Mouse (Mus musculus) neural tube, embryonic 13.5 days (tissue): ENCODE results near the gene Ntpcr. TPM values are rescaled to one million over a fixed set of nuclear protein-coding genes. Genes with fewer than 3 reads are reported as not detected.
A peak's percentile ranks its signal among the peaks of the same experiment; 100 is the strongest.

ENCODE experiments used
- ATAC-seq: fragments of 200-750 bp; cut with Nextera tagmentation; 2 replicates; pipeline ENCODE4 v1.8.0; 2017; ENCODE audit warnings: low read depth, mild to moderate bottlenecking, moderate TSS enrichment, moderate library complexity
- H3K27ac ChIP-seq: fragments of 300-500 bp; sonication (generic); replicated peaks from 2 replicates; pipeline ENCODE4 v1.5.1; 2015; ENCODE audit warnings: moderate library complexity, mild to moderate bottlenecking, inconsistent platforms
- H3K27me3 ChIP-seq: fragments of 300-500 bp; sonication (generic); 2 replicates; pipeline ENCODE4 v1.6.1; 2015; ENCODE audit warnings: mild to moderate bottlenecking, inconsistent platforms
- H3K36me3 ChIP-seq: fragments of 300-500 bp; sonication (generic); 2 replicates; pipeline ENCODE4 v1.6.1; 2015; ENCODE audit warnings: mild to moderate bottlenecking, inconsistent platforms
- H3K4me1 ChIP-seq: fragments of 300-500 bp; sonication (generic); replicated peaks from 2 replicates; pipeline ENCODE4 v1.6.1; 2015; ENCODE audit warnings: inconsistent platforms
- H3K4me2 ChIP-seq: fragments of 300-500 bp; sonication (generic); 2 replicates; pipeline ENCODE4 v1.6.1; 2015; ENCODE audit warnings: inconsistent platforms, mild to moderate bottlenecking, moderate library complexity
- H3K4me3 ChIP-seq: fragments of 300-500 bp; sonication (generic); 2 replicates; pipeline ENCODE4 v1.5.1; 2015; ENCODE audit warnings: mild to moderate bottlenecking, inconsistent platforms
- H3K9ac ChIP-seq: fragments of 300-500 bp; sonication (generic); 2 replicates; pipeline ENCODE4 v1.6.1; 2015; ENCODE audit warnings: moderate library complexity, mild to moderate bottlenecking, inconsistent platforms
- H3K9me3 ChIP-seq: fragments of 300-500 bp; sonication (generic); 2 replicates; pipeline ENCODE4 v1.6.1; 2016; ENCODE audit warnings: inconsistent platforms
- WGBS: fragments of 180-500 bp; shearing (Covaris S2); methylation state at CpG from one replicate; pipeline ENCODE4 v1.1.7; 2015; 5-methylcytosine and 5-hydroxymethylcytosine counted together
- polyA plus RNA-seq: library from polyadenylated mRNA; unstranded; fragments of >200 nt; fragmentation: Nextera tagmentation; extraction: Ambion mirVana; gene quantifications from 2 replicates; pipeline ENCODE4 v1.2.1, GENCODE M21; 2015

Ntpcr gene
- polyA plus RNA-seq, 1 experiment from 2014 or later = 32.9 TPM

GRCm38 (mm10) chr8:125726986-125727385, 2.8 kb upstream of the Ntpcr start:
- no peaks in the 10 kb centered on the region for H3K9me3 ChIP-seq

DNA sequence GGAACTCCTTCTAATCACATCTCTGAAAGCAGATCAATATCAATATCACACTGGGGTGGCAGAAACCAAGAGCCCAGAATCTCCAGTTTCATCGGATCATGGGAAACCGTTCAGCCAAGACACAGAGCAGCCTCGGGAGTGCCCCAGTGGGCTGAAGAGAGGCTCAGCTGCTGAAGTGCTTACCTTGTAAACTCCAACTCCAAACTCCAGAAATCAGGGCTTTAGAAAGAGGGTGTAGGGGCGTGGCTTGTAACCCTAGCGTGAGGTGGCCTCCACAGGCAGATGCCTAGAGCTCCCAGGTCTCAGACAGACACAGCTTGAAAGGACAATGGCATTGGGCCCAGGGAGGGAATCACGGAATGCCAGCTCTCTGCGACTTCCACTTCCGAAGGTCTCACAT, 2.0 kb upstream of the Ntpcr start:
- H3K36me3 ChIP-seq = no peaks in the 10 kb centered on the region
- WGBS = 63% methylated on average over 8 of the region's 8 CpGs
- no peak overlapping the region for H3K4me2 ChIP-seq
- H3K27ac ChIP-seq = no peak overlapping the region
- no peak for ATAC-seq
- H3K9ac ChIP-seq = no peak overlapping the region
- H3K27me3 ChIP-seq = no peaks in the 10 kb centered on the region
- H3K4me1 ChIP-seq = no peaks in the 10 kb centered on the region; the same call in 1 of the 2 replicates
- H3K4me3 ChIP-seq = no peak overlapping the region
- no peaks in the 10 kb centered on the region for H3K9me3 ChIP-seq

More at GRCm38 (mm10) chr8:125726986-125727385, 2.8 kb upstream of the Ntpcr start:
- no peak overlapping the region for H3K4me2 ChIP-seq
- no peak overlapping the region for H3K4me3 ChIP-seq
- 82% methylated on average over 5 of the region's 5 CpGs for WGBS
- H3K27me3 ChIP-seq = no peaks in the 10 kb centered on the region
- H3K36me3 ChIP-seq = no peaks in the 10 kb centered on the region
- H3K9ac ChIP-seq = no peak overlapping the region
- H3K4me1 ChIP-seq = no peaks in the 10 kb centered on the region; the same call in 1 of the 2 replicates
- ATAC-seq = no peak
- H3K27ac ChIP-seq = no peak overlapping the region

DNA sequence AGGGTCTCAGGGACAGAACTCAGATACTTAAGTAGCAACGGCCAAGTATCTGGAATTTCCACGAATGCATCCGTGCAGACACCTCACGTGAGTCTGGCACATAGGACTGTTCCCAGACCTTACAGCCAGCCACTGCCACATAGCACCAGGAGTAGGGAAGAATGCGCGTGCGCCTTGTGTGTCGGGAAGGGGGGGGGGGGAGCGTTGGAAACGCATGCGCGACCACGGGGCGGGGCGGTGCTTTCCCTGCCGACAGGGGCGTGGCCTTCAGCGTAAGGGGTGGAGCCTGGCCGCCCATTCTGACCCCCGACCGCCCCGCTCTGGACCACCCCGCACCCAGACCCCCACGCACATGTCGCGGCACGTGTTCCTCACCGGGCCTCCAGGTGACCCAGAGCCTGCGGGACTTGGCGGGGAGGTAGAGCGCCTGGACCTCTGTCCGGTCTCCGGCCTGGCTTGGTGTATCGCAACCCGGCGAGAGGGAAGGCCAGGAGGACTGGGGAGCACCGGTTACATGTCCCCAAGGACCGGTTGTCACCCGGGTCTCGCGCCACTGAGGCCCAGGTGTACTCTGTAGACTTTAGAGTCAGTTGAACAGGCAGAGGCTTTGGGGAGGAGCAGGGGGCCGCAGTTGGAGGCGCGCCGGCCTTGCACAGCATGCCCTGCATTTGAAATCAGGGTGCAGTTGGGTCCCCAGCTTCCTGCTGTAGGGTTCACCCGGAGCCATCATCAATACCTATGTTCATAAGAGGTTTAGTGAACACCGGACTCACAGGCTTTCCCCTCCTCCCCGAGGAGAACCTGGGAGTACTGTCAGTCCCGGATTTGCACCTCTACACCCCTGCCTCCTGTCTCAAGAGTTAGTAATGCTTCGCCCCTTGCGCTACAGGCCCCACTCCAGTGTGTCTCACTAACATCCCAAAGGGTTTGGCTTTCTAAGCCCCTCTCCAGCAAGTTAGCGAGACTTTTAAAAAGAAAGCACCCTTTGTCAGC, 4.5 kb downstream of the Ntpcr start:
- 7% methylated on average over 45 of the region's 52 CpGs for WGBS
- Histone ChIP-seq H3K36me3 (no peaks in the 10 kb centered on the region), H3K27me3 (no peaks in the 10 kb centered on the region), H3K9me3 (no peaks in the 10 kb centered on the region), H3K4me2 (peak overlapping the region; percentile 71), H3K9ac (peak overlapping the region; percentile 71), H3K27ac (no peak overlapping the region), H3K4me1 (peaks cover 18% of the 10 kb centered on the region), H3K4me3 (peak overlapping the region; percentile 59)
- ATAC-seq = peak; percentile 93

DNA sequence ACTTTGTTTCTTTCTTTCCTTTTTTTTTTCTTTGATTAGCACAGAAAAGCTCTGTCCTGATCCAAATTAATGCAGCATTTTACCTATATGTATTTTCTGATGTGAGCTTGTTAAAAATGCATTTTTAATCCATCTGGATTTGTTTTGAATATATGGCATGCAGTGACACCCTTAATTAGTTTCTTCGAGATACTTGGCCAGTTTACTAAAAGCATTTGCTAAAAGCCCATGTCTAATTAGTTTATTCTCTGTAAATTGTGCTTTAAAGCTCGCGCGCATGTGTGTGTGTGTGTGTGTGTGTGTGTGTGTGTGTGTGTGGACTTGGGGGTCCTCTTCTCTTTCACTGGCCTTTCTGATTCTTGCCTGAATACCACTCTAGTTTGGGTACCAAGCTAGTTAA, 9.2 kb downstream of the Ntpcr start:
- no peak overlapping the region for H3K4me3 ChIP-seq
- H3K4me1 ChIP-seq = peaks cover 13% of the 10 kb centered on the region
- no peaks in the 10 kb centered on the region for H3K27me3 ChIP-seq
- no peaks in the 10 kb centered on the region for H3K9me3 ChIP-seq
- no peaks in the 10 kb centered on the region for H3K36me3 ChIP-seq
- no peak overlapping the region for H3K4me2 ChIP-seq
- H3K27ac ChIP-seq = no peak overlapping the region
- ATAC-seq = no peak
- H3K9ac ChIP-seq = no peak overlapping the region
- 81% methylated on average over 4 of the region's 4 CpGs for WGBS

DNA sequence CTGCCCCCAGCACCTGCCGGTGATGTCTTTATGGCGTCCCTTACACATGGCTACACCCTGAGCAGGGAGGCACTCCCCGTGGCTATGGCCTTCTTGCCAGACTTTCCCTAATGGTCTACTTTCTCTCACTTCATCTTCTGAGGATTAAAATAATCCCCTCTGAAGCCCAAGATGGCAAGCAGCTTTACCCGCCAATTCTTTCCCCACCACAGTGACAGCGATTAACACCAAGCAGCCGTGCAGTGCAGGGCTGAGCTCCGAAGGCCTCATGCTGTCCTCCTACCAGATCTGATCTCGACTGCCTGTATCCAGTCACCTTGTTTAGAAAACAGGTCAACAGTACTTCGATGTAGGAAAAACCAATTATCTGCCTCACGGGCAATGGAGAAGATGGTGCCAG, 10.9 kb downstream of the Ntpcr start:
- Histone ChIP-seq H3K27me3 (no peaks in the 10 kb centered on the region), H3K4me3 (no peak overlapping the region), H3K9ac (no peak overlapping the region), H3K9me3 (no peaks in the 10 kb centered on the region), H3K27ac (no peak overlapping the region), H3K36me3 (no peaks in the 10 kb centered on the region; the same call in 1 of the 2 replicates), H3K4me2 (no peak overlapping the region), H3K4me1 (0 out of 2 replicates have a peak, but pooled peaks cover 5% of the 10 kb centered on the region)
- WGBS = 79% methylated on average over 10 of the region's 10 CpGs
- no peak for ATAC-seq

DNA sequence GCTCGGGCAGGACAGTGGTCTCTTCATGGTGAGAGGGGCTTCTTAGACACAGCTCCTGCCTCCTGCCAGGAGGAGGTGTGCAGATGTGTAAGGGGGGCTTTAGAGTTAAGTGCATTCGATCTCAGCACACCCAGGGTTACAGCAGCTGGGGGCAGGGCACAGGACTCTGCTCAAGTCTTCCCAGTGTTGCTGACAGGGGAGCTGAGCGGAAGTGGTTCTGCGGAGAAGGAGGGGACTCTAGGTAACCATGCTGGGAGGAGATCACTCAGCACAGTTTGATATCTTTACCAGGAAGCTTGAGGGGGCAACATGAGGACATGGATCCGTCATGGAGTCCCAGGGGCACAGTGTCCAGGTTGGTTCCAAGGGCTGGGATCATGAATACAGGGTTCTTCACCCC, 11.6 kb downstream of the Ntpcr start:
- Histone ChIP-seq H3K27me3 (no peaks in the 10 kb centered on the region), H3K4me3 (no peak overlapping the region), H3K27ac (no peak overlapping the region), H3K4me1 (0 out of 2 replicates have a peak, but pooled peaks cover 5% of the 10 kb centered on the region), H3K9me3 (no peaks in the 10 kb centered on the region), H3K36me3 (no peaks in the 10 kb centered on the region; the same call in 1 of the 2 replicates), H3K9ac (no peak overlapping the region), H3K4me2 (no peak overlapping the region)
- 76% methylated on average over 5 of the region's 5 CpGs for WGBS
- no peak for ATAC-seq

- Histone ChIP-seq H3K36me3 (no peaks in the 10 kb centered on the region; the same call in 1 of the 2 replicates), H3K9ac (no peak overlapping the region), H3K4me2 (no peak overlapping the region), H3K27ac (no peak overlapping the region), H3K9me3 (no peaks in the 10 kb centered on the region), H3K4me1 (0 out of 2 replicates have a peak, but pooled peaks cover 5% of the 10 kb centered on the region), H3K4me3 (no peak overlapping the region), H3K27me3 (no peaks in the 10 kb centered on the region)
- ATAC-seq = no peak
- WGBS = 80% methylated on average over 2 of the region's 2 CpGs
These were observed 12.1 kb downstream of the Ntpcr start for GRCm38 (mm10) chr8:125741855-125742254.

DNA sequence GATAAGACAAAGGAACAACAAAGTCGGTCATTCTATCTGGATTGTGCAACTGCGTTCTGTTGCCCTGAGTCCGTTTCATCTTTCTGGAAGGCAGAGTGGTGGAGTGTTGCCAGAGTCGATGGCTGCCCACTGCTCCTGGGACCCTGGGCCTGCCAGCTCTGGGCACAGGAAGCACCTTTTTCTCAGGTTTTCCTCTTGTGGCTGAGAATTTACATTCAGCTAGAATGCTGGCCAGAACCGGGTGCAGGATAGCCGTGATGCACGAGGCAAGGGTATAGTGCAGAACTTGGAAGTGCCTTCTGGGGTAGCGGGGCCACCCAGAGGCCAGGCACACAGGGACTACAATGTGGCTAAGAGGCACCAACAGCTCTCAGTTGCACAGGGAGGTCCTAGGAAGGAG, 12.6 kb downstream of the Ntpcr start:
- WGBS = 86% methylated on average over 8 of the region's 8 CpGs
- no peak for ATAC-seq
- no peak overlapping the region for H3K27ac ChIP-seq
- no peaks in the 10 kb centered on the region; the same call in 1 of the 2 replicates for H3K36me3 ChIP-seq
- no peak overlapping the region for H3K4me3 ChIP-seq
- 0 out of 2 replicates have a peak, but pooled peaks cover 5% of the 10 kb centered on the region for H3K4me1 ChIP-seq
- H3K9me3 ChIP-seq = no peaks in the 10 kb centered on the region
- no peaks in the 10 kb centered on the region for H3K27me3 ChIP-seq
- H3K9ac ChIP-seq = no peak overlapping the region
- no peak overlapping the region for H3K4me2 ChIP-seq

DNA sequence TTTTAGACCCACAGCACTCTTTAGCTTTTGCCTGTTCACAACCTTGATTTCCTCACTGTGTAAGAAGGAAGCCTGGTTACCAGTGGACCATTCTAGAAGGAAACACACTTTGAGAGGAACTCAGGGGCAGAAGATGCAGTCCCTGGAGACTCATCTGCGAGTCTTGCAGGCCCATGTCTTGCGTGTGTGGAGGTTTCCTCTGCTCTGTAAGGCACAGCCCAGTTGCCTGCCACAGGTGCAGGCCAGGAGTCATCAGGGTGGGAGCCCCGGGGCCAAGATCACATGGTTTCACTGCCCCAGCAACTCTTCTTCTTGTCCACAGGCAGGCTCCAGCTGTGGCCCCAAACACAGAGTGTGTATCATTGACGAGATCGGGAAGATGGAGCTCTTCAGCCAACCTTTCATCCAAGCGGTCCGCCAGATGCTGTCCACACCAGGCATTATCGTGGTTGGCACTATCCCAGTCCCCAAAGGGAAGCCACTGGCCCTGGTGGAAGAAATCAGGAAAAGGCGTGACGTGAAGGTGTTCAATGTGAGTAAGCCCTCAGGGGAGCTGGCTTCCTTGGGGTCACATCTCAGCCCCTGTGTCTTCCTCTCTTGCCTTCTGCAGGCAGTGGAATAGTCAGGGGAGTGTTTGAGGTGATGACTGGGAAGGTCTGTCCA, 15.3 kb downstream of the Ntpcr start:
- Histone ChIP-seq H3K9ac (no peak overlapping the region), H3K4me2 (no peak overlapping the region), H3K4me3 (no peak overlapping the region), H3K9me3 (no peaks in the 10 kb centered on the region), H3K36me3 (no peaks in the 10 kb centered on the region; the same call in 1 of the 2 replicates), H3K4me1 (no peaks in the 10 kb centered on the region), H3K27ac (no peak overlapping the region), H3K27me3 (no peaks in the 10 kb centered on the region)
- WGBS = 87% methylated on average over 10 of the region's 10 CpGs
- no peak for ATAC-seq

- WGBS = 82% methylated on average over 8 of the region's 8 CpGs
- no peaks in the 10 kb centered on the region for H3K27me3 ChIP-seq
- no peak overlapping the region for H3K27ac ChIP-seq
- H3K9ac ChIP-seq = no peak overlapping the region
- no peaks in the 10 kb centered on the region for H3K9me3 ChIP-seq
- H3K4me1 ChIP-seq = 0 out of 2 replicates have a peak, but pooled peaks cover 6% of the 10 kb centered on the region
- H3K4me3 ChIP-seq = no peak overlapping the region
- H3K4me2 ChIP-seq = no peak overlapping the region
- H3K36me3 ChIP-seq = peaks cover 5% of the 10 kb centered on the region; the same call in 1 of the 2 replicates
- no peak for ATAC-seq
These were observed 17.6 kb downstream of the Ntpcr start for GRCm38 (mm10) chr8:125747390-125747789.

- Histone ChIP-seq H3K4me1 (0 out of 2 replicates have a peak, but pooled peaks cover 6% of the 10 kb centered on the region), H3K36me3 (peaks cover 14% of the 10 kb centered on the region; the same call in 1 of the 2 replicates), H3K27ac (no peak overlapping the region), H3K9ac (no peak overlapping the region), H3K27me3 (no peaks in the 10 kb centered on the region), H3K9me3 (no peaks in the 10 kb centered on the region), H3K4me2 (no peak overlapping the region), H3K4me3 (no peak overlapping the region)
- 64% methylated on average over 8 of the region's 8 CpGs for WGBS
- ATAC-seq = no peak
These were observed 21.1 kb downstream of the Ntpcr start for GRCm38 (mm10) chr8:125750846-125751245.

DNA sequence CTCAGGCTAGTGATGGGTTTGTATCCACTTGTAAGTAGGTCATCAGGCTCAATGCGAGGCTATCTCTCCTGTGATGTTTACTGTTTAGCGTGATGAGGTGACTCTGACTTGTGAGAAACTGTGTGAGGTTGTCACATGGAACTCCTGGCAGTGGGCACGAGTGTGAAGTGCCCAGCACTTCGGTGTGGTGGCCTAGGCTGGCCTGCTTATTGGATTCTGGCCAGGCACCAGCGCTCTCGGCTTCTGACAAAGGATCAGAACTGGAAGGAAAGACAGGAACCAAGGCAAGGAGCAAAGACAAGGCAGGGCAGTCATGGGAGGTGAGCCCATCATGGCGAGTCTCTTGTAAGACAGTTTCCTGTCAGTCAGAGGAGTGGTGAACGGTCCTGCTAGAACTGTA, 26.1 kb downstream of the Ntpcr start:
- Histone ChIP-seq H3K9ac (no peak overlapping the region), H3K36me3 (peaks cover 18% of the 10 kb centered on the region; the same call in 1 of the 2 replicates), H3K9me3 (no peaks in the 10 kb centered on the region), H3K4me1 (peaks cover 13% of the 10 kb centered on the region), H3K27ac (no peak overlapping the region), H3K4me2 (no peak overlapping the region), H3K4me3 (no peak overlapping the region), H3K27me3 (no peaks in the 10 kb centered on the region)
- WGBS = 73% methylated on average over 8 of the region's 8 CpGs
- no peak for ATAC-seq
